Mouse (Mus musculus): Measurements from ENCODE around the gene Fam20b.

- TF ChIP-seq CTCF (IDR thresholded peaks at IDR 0.05; ENCODE audit: low read depth) (no peak), EP300 (IDR thresholded peaks at IDR 0.05; ENCODE audit: low read depth) (no peak)
Observed at GRCm38 (mm10) chr1:156658676-156659075, 60.2 kb downstream of the Fam20b start.

Data from liver, embryonic 14.5 days (tissue).